Mouse (Mus musculus) retina, embryonic 14.5 days (tissue): Measurements from ENCODE around the gene Fibin.

ENCODE experiments used
- DNase-seq: peaks from one replicate; pipeline ENCODE4 v3.0.0-alpha.2; 2015; ENCODE audit warnings: low spot score

Gene Fibin

GRCm38 (mm10) chr2:110314074-110314473, 48.9 kb downstream of the Fibin start:
- DNase-seq, result no peak

- DNase-seq, result no peak
Measured at GRCm38 (mm10) chr2:110313305-110313824, 49.6 kb downstream of the Fibin start.
